Mouse (Mus musculus) layer of hippocampus, adult 2 months (tissue): ENCODE measurements at regions not wholly inside any gene's neighbourhood (a gene's known extent, or its start where the extent isn't known, plus 50 kb on each side); places are given as distances from the start of the nearest gene placed in this dataset.

Experiments
- DNase-seq, 2 experiments: peaks; one replicate each; pipeline ENCODE4 v3.0.0; 2022; ENCODE audit warnings: low spot score in 2 of 2
- H3K27ac ChIP-seq: fragments of 200-600 bp; 2 replicates; pipeline ENCODE4 v1.8.1; 2022
- H3K4me3 ChIP-seq: fragments of 200-600 bp; 2 replicates; pipeline ENCODE4 v1.8.1; 2022; ENCODE audit warnings: mild to moderate bottlenecking
- CTCF ChIP-seq: fragments of 200-600 bp; conservative IDR thresholded peaks from 2 replicates; pipeline ENCODE4 v1.8.1; 2022; ENCODE audit warnings: antibody characterized with exemption, mild to moderate bottlenecking, moderate library complexity

GRCm38 (mm10) chr13:44195365-44195764 lies 410.8 kb downstream of the Cd83 start:
- H3K4me3 ChIP-seq: no peak overlapping the region
- TF ChIP-seq CTCF: no peak
- no peak for DNase-seq
- no peak overlapping the region for H3K27ac ChIP-seq

DNA sequence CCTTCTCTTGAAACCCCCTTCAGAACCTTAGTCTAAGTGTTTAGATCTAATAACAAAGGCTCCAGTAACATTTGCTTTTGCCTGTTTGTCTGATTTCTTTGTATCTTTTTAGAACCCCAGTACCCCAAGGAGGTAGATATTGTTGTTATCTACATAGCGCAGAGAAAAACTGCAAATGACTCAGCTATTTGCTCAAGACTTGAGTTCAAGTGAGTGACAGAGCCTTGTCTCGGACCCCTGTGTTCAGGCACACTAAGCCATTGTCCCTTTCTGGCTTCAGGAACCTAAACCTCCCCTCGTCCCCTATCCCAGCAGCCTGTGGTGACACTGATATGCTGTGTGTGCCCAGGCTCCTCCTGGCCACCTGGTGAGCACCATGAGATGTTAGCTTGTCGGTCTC lies 421.5 kb downstream of the Cd83 start:
- no peak for TF ChIP-seq CTCF
- no peak overlapping the region for H3K4me3 ChIP-seq
- DNase-seq: no peak

DNA sequence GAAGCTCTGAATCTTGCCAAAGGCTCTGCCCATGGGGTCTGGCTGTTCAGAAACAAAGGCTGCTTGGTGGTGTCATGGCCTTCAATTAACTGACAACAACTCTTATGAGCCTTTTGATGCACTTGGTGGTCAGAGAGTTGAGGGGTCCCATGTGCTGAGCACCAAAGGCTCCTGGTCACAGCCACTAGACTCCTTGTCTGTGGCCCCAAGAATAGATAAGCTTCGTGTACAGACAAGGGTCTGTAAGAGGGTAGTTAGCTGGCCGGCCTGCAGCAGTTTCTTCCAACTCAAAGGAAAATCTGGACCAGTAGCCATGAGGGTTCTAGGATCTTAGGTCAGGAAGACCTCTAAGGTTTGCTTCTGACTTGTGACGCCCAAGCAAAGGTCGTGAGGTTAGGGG lies 421.9 kb downstream of the Cd83 start:
- no peak overlapping the region for H3K4me3 ChIP-seq
- DNase-seq: no peak
- TF ChIP-seq CTCF: no peak

More for the DNA sequence above, 421.5 kb downstream of the Cd83 start:
- H3K27ac ChIP-seq: no peak overlapping the region

DNA sequence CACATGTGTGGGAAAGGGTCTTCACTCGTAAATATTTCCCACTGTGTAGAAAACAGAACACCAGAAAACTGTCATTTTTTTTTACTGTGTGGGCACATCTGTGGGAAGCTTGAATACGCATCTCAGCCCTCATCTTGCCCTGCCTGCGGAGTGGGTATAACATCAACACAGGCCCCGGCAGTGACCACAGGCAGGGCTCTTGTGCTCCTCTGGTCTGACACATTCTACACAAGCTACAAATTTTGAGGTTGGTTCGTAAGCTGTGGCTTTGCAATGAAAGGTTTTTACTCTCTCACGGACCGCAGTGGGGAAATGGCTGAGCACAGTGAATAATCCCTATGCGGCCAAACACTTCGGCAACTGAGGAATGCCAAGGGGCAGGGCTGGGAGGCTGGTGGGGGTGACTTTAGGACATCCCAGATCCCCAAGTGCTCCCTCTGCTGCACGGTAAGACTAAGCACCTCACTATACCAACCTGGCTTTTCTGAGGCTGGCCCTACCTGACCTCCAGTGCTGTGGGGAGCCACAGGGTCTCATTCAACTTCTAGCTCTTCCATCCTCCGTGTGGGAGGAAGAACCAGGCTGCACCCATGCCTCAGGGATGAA lies 422.9 kb downstream of the Cd83 start:
- no peak overlapping the region; the same call in 1 of the 2 replicates for H3K27ac ChIP-seq
- H3K4me3 ChIP-seq: no peak overlapping the region
- DNase-seq: no peak
- no peak; the same call in 1 of the 2 replicates for TF ChIP-seq CTCF

More for the DNA sequence above, 421.9 kb downstream of the Cd83 start:
- no peak overlapping the region for H3K27ac ChIP-seq

- no peak overlapping the region for H3K4me3 ChIP-seq
- DNase-seq: no peak
- TF ChIP-seq CTCF: peak; percentile 40
- no peak overlapping the region for H3K27ac ChIP-seq
These were observed 424.5 kb downstream of the Cd83 start for GRCm38 (mm10) chr13:44209036-44209435.

DNA sequence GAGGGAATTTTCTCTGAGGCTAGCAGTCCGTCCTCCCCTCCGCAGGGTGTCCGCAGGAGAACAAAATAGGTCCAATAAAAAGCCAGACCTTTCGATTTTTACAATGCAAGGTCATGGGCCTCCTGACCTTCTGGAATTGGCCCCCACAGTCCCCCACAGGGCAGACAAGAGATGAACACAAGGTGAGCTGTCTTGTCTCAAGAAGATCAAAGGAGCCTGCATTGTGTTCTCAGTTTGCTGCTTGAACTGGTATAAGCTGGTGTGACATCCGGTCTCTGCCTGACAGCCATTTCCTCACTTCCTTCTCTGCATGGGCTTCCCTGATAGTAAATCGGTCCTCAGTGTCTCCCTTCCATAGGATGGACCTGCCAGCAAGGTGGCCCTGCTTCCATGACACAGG lies 425.5 kb downstream of the Cd83 start:
- no peak for TF ChIP-seq CTCF
- no peak for DNase-seq
- Histone ChIP-seq H3K4me3 (no peak overlapping the region), H3K27ac (0 out of 2 replicates have a peak overlapping the region, but pooled peaks have one; percentile 60)

GRCm38 (mm10) chr13:44212356-44212755 lies 427.8 kb downstream of the Cd83 start:
- Histone ChIP-seq H3K4me3 (no peak overlapping the region), H3K27ac (no peak overlapping the region)
- no peak for TF ChIP-seq CTCF
- no peak for DNase-seq

- no peak overlapping the region for H3K27ac ChIP-seq
These were observed 428.4 kb downstream of the Cd83 start for GRCm38 (mm10) chr13:44212936-44213335.

DNA sequence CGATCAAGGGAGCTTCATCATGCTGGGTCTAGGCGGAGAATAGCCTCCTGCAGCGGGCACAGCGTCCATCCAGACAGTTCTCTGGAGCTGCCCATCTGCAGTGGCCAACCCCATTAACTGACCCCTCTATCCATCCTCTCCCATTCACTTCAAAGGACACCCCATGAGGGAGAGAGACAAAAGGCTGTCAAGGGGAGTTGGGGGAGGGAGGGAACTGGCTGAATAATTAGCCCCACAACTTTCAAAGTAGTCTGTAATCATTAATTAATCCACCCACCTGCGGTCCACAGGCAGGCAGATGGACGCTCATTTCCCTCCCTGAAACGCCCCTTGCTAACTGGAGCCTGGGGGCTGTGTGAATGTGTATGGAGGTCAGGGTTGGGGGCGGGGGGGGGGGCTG lies 433.7 kb downstream of the Cd83 start:
- no peak overlapping the region for H3K4me3 ChIP-seq
- no peak for TF ChIP-seq CTCF
- no peak overlapping the region for H3K27ac ChIP-seq
- no peak for DNase-seq

More at GRCm38 (mm10) chr13:44212936-44213335, 428.4 kb downstream of the Cd83 start:
- no peak overlapping the region for H3K4me3 ChIP-seq
- no peak for TF ChIP-seq CTCF
- no peak for DNase-seq

- peak overlapping the region; percentile 78 for H3K27ac ChIP-seq
- DNase-seq: no peak
- no peak for TF ChIP-seq CTCF
- no peak overlapping the region for H3K4me3 ChIP-seq
These were observed 437.1 kb downstream of the Cd83 start for GRCm38 (mm10) chr13:44221721-44222120.

GRCm38 (mm10) chr13:44222335-44222734 lies 437.8 kb downstream of the Cd83 start:
- peak in 1 of 2 experiments; percentile 47 for DNase-seq
- no peak overlapping the region for H3K4me3 ChIP-seq
- H3K27ac ChIP-seq: peak overlapping the region; percentile 78
- no peak for TF ChIP-seq CTCF

DNA sequence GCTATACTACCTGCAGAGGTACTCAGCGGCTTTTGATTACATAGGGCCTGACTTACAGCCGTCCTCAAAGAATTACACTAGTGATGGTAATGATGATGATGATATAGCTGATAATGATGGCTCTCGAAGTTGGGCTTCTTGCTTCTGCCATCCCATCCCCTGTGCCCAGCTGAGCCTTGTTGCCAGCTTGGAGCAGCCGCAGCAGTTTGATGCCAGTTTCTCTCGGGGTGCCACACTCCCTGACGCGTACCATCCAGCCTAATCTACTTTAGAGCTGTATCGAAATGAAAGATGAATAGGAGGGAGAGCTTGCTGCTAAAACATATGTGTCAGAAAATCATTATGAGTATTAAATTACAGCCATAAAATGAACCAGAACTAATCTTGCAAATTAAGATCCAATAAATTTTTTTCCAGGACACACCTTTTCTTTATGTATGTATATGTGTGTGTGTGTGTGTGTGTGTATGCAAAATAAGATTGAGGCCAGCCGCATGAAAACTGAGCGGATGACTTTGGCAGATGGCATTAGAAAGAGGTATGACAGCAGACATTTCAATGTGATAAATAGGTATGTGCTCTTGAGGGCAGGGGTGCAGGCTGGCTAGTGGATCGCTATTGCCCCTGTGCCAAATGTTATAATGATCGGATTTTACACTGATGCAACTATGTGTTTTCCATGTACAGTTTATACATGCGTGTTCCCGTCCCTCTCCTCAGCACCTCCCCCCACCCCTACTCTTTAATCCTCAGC lies 443.3 kb downstream of the Cd83 start:
- Histone ChIP-seq H3K4me3 (no peak overlapping the region), H3K27ac (peak overlapping the region; percentile 74; the same call in 1 of the 2 replicates)
- DNase-seq: no peak
- TF ChIP-seq CTCF: no peak

- H3K4me3 ChIP-seq: peak overlapping the region; percentile 26
- no peak for DNase-seq
- TF ChIP-seq CTCF: peak; percentile 30
- peak overlapping the region; percentile 74 for H3K27ac ChIP-seq
These were observed 444.1 kb downstream of the Cd83 start for GRCm38 (mm10) chr13:44228540-44229135.
